Mouse (Mus musculus) gastrocnemius, adult 8-10 months (tissue): ENCODE measurements at regions not wholly inside any gene's neighbourhood (a gene's known extent, or its start where the extent isn't known, plus 50 kb on each side); places are given as distances from the start of the nearest gene placed in this dataset.

ENCODE experiments used
- DNase-seq, 2 experiments: peaks; one replicate each; pipeline ENCODE4 v3.0.0; 2022; ENCODE audit warnings: low spot score in 2 of 2

DNA sequence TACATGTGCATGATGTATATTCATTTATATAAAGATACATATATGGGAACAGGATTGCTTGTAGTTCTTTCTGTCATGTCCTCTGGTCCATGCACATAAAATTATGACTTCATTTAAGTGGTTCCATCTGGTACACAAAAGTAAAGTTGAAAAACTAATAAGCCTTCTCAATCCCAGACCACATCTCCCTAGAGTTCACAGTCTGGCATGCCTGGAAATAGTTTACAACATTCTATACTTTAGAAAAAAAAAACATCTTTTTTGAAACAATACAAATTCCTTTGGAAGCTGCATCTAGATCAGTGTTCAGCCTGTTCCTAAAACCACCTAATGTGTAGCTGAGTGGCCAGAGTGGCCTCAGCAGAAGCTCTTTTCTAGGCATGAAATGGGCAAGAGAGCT, 578.2 kb upstream of the Marcks start:
- DNase-seq, result no peak

DNA sequence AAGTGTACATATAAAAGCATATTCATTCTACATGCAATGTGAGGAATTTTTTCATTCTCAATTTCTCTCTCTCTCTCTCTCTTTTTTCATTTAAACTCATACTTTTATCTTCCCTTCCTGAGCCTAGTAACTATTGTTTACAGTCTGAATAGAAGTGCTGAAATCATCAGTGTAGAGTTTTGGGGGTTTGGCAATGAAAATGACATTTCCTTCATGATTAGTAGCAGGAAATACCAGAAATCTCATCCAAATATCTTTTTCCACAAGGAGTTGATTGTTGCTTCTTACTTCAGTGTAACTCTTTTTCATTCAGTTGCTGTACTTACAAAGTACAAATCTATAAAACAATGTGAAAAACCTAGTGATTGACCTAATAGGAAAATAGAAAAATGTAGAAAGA, 572.7 kb upstream of the Marcks start:
- no peak for DNase-seq

DNA sequence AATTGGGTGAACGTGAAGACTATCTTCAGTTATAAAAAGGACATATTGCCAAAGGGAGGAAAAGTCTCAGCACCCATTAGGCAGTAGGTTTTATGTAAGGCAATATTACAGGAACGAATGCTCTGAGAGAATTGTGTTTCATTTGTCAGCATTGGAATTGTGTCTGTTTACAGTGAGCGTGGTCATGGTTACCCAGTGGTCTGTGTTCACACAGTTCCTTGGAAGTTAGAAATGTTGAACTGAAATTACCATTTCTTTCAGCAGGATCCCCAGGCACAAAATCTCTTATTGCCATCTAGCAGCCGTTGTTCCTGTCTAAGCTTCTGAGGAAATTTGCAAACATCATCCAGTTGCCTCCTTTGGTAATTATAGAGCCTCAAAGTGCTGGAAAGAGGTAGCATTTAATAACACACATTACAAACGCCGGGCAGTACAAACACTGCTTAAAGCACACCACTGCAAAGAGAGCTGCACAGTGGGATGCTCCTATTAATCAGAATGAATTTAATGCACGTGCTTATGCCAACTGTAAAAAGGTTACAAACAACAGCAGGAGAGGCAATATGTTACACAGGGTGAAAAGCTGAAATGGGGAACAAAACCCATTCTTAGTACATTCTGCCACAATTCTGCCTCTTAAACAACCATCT, 555.4 kb upstream of the Marcks start:
- no peak for DNase-seq

DNA sequence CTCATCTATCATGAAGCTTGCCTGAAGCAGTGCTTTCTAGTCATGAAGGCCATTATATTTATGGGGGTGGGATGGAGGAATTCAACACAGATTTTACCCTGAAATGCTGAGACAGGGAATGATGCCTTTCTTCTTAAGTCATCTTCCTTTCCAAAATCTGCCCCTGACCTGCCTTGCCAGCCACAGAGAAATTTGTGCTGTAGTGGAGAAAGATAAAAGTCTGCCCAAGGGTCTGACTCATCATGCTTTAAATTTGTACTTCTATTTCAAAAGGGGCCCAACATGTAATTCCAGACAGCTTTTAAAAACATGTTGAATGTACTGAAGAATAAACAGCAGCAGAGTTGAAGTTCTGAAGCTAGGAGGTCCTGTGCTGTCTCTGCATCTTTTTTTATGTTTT, 554.1 kb upstream of the Marcks start:
- DNase-seq, result no peak

DNA sequence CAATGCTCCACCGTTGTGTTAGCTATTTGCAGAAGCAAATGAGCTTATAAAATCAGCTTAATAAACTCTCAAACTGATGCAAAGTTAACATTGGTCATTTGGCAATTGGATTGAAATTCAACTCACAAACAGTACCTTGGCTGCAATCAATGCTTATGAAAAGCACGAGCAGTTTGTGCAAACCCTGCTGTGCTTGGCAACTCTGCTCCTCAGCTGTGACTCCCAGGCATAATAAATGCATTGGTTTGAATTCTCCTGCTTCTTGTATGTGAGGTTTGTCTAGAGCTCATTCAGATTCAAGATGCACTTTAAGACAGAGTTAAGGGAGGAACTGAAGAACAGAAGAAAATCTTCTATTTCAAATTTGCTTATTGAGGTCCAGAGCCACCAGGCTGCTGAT, 553.2 kb upstream of the Marcks start:
- no peak for DNase-seq

DNA sequence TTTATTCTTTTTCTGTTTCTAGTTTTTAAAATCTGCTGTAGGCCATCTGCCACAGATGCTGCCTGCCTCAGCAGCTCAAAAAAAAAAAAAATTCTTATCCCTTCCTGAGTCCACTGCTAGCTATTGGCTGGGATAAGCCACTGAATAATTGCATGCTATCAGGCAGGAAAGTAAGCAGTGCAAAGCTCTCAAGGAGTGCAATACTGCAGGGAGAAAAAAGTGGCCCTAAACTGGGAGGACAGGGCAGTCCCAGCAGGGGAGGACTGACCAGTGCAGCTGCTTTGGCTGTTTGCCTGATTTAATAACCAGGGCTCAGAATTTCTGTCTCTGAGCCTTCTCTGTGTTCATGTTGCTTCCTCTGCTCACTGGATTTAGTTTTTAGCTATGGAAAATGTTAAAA, 544.4 kb upstream of the Marcks start:
- DNase-seq, result no peak

DNA sequence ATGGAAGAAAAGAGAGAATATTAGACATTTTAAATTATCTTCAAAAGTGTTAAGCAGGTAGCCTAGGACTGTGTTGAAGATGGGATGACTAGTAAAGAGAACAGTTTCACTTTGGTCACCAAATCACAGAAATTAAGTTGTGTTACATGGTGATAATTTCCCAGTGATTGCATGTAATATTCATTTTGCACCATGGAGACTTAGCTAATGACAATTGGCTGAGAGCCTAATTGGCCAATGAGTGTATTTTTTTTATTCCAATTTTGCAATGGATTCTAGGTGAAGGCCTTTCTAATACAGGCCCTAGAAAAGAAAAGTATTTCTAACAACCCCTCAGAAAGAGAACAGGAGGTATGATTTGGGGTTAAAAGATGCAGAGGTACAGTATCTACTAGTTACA, 541.9 kb upstream of the Marcks start:
- DNase-seq, result no peak

DNA sequence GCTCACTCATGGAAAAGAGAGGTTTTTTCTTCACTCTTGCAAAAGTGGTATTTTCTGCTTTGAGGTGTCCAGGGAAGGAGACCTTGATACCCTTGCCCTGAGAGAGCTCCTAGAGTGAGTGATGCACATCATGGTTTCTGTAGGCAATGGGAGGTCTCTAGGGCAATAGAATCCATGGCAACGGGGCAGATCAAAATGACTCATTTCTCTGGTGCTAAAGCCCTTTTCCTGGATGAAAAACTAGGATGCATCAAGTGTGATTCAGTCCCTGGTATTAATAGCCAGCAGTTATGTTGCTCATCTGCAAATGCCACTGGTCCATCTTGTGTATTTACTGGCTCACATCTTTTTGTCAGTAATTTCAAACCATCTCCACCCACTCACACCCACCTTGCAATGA, 539.1 kb upstream of the Marcks start:
- no peak for DNase-seq

DNA sequence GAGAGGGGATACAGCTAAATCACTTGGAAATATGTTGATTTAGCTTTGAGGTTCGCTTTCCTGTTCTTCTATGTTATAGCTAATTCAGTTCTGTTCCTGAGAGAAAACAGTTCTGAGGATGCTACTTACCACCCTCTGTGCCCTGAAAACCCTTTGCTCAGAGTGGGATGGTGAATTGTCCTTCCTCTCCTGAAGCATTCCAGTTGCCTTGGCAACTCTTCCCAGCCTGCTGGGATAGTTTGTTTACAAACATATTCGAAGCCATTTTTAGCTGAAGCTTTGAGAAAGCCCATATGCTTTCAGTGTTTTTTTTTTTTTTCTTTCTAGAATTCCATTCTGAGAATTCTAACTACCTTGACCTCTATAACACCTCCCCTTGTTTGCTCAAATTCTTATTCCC, 530.1 kb upstream of the Marcks start:
- no peak for DNase-seq

DNA sequence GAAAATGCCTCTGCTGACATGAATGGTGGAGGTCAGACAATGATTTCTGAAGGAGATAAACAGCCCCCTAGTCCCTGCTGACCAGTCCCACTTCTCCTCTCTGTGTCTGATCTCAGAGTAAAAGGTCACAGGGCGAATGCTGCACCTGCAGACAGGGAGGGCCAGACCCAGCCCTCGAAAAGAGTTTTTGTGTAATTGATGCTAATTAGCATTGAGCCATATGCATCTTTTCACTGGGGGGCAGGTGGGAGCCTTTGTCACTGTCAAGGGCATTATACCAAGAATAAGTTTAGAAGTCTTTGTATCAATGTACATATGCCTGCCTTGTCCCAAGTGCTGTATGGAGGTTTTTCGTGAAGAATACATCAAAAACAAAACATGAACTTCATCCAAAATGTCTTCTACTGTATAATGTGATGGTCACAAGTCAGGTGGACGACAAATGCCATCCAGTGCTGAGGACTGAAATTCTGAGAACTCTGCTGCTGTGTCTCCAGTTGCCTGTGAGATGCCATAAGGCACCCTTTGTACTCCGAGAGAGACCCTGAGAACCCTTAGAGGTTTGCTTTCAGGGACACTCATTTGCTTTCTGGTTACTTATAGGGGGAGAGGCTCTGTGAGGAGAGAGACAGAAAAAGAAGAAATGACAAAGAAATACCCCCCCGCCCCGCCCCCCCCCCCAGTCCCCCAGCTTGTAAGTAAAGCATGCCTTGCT, 528.5 kb upstream of the Marcks start:
- no peak for DNase-seq

DNA sequence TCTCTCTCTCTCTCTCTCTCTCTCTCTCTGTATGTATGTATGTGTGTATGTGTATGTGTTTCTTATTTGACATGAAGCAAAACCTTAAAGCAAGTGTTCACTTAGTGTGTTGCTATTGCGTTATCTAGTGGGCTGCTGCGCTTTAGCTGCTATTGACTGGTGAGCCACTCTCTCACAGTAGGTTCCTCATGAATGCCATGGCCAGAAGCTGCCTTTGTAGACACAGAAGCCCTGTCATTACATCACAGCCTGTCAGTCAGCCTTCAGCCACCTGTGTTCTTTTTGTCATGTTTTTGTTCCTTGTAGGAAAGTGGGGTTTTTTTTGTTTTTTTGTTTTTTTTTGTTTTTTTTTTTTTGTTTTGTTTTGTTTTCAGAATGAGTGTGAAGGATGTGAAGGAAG, 527.8 kb upstream of the Marcks start:
- DNase-seq, result no peak

DNA sequence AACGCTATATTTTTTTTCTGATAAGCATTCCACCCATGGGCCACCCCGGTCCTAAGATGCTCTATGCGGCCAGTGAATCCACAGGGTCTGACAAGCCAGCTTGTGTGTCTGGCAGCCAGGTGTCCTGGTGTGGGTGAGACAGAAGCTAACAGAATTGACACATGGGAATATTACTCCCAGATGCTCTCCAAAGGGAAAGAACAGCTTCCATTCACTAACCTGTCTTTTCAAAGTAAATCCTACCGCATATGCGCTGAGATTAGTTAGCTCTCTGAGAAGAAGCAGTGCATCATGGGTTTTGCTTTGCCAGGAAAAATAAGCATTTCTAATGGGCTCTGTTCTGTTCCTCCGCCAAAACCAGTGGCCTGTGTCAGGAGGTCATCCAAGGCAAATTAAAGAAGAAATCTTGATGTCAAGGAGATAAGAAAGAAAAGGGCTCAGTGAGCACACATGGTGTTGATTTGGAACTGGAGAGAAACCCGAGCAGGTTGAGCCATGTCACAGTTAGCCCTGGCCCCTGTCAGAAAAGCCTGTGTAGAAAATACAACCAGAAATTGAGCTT, 498.4 kb upstream of the Marcks start:
- no peak for DNase-seq

DNA sequence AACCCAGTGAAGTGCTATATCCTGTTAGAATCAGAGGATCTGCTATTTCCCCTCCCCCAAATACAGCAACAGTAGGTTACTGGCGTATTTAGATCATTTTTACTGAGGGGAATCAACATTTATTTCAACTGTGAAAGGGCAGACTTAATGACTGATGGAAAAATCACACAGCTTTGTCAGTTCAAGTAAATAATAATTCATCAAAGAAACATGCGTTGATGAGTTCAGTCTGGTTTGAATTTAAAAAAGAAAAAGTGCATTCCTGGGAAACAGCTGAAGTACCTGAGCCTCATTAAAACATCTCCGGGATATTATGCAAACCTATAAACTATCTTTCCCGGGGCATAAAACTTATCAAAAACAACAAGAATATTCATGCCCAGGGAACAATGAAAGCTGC, 497.7 kb upstream of the Marcks start:
- no peak for DNase-seq

DNA sequence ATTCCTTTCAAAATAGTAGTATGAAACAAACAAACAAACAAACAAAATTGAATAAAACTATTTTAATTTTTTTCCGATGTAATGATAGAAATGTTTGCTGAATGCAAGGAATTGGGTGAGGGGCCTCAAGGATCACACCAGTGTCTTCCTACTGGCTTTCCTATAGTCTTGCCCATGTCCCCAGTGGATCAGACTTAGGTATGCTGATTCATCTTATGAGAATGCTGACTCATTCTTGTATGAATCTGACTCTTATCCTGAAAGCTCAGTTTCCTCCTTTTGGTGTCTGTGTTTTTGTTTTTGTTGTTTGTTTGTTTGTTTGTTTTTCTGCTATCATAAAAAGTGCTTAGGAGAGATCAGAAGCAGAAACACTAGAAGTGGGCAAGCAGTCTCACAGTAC, 491.7 kb upstream of the Marcks start:
- DNase-seq, result no peak

DNA sequence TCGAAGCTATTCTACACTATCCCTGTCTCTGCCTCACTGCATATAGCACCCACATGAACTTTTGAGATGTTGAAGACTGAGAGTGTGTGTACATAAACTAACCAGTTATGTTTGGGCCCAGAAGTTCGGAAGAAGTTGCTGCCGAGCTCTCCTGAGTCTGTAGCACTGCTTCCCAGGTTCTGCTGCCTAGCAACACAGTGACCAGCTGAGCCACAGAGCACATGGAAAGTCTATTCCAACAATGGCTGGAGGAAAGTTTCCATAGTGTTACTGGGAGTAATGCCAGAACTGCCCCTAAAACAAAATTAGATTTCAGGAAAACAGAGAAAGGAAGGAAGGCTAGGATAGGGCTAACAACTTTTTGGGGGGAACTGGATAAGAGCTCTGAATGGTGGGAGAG, 489.2 kb upstream of the Marcks start:
- DNase-seq, result no peak

DNA sequence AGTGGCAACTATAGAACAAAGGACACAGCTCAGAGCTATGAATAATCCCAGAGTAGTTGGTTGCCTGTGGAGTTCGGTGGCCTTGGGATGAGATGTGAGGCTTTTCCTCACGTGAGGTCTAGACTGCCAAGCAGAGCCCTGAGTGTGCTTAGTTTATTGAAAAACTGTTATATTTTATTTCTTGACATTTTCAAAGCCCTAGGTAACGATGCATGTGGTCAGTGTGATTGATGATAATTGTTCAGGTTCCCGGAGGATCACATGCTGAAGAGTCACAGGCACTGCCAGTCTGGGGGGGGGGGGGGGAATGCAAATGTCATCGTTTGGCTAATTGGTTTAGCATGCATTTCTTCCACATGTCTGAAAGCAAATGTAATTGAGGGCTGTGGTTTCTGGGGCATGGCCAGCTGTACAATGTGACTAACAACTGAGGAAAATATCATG, 488.1 kb upstream of the Marcks start:
- no peak for DNase-seq

DNA sequence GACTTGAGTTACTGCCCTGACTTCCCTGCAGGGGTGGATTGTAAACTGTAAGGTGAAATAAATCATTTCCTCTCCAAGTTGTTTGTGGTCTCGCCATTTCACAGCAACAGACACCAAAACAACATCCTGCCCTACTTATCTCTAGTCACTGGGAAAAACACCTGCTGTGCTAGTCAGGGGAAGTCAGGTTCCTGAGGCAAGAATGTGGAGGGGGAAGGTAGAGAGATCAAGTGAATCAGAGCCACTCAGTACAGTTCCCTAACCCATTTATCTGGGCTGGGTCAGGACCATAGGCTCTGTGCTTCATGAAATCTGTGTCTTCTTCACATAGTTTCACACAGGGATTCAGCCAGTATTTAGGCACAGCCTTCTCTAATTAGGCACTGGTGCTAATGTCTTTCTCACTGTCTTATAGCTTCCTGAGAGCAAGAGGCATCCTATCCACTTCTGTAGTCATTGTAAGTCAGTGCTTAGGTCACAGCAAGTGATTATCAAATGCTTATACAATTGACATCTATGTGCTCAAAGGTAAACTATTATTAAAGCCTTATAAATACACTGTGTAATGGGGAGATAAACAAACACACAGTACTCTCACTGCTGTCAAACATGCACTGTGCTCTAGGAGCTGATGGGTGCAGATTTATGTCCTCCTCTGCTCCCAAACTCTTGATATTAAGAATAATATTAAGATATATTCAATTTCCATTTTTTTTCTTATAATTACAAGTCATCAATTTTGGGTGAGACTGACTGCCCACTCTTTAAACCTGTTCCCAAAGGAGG, 487.4 kb upstream of the Marcks start:
- DNase-seq, result no peak

DNA sequence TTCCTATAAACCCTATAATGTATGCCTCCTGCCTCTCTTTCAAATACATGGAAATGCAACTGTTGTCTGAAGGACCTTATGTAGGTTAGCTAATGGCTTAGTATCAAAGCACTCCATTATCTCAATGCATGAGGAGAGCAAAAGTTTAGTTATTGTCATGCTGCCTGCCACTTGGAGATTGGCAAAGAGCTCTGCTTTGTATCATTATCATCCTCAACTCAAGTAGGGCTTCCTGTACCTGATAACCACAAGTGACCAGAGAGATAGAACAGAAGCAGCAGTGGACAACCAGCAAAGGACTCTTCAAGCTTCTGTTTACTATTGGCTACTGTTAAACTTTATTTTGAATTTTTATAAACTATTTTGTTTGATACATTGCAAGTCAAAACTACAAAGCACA, 484.3 kb upstream of the Marcks start:
- no peak for DNase-seq

DNA sequence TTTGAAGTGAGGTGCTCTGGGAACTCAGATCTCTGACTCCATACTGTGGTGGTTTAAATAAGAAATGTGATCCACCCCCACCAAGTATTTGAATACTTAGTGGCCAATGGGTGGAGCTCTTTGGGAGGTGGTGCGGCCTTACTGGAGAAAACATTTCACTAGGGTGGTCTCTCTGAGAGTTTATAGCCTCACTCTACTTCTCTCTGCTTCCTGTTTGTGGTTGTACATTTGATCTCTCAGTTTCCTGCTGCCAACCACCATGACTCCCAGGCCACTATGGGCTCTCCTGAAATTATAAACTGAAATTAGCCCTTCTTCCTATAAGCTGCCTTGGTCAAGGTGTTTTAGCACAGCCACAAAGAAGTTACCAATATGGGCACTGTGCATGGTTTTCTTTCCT, 479.9 kb upstream of the Marcks start:
- no peak for DNase-seq

DNA sequence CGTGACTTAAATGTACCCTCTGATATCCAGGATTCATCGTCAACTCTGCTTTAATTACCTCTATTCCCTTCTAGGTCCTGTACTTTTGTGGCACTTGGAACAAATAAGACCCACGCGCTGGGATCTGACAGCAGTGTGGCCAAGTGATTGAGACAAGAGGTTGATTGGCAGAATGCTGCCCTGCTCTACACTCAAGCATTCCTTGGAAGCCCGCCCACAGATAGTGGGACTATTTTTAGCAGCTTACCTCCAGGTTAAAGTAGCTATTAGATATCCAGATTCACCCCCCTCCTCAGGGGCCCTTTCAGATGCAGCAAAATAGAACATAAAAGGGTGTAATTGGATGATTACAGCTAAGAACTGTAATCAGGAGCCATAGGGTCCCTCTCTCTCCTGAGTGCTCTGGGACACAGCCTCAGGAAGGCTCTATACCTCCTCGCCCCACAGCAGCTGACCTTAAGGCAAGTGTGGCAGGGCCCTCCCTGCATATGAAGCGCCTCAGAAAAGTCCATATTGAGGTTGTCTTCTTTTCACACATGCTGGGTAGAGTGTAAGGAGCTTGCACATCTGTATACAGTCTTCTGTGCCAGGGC, 479.1 kb upstream of the Marcks start:
- no peak for DNase-seq

DNA sequence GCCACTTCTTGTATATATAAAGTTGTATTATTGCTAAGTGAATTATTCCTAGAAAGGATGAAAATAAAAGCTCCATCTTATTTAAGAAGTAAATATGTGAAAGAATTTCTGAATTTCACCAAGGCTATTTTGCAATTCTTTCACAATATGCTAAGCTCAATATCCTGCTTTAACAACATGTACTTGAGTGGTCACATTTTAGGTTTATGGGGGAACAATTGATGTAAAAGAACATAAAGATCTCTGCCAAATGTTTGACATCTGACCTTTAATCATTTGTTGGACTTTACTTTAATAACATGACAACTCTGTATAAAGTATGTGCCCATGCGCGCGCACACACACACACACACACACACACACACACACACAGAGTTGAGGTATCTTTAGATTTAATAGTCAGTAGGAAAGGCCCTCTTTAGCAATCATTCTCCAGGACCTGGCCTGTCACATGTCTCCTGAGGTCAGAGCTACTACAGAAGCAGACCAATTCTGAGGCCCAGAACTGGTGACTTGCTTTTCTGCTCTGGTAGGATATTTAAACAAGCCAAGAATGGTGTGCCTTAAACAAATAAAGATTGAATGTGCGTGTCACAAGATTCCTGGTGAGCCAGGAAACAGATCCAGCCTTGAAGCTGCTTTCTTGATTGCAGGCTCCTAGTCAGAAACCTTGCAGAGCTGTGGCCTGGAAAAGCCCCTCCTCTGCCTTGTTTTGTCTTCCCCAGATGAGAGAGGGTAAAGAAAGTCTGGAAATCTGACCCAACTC, 477.4 kb upstream of the Marcks start:
- DNase-seq, result no peak
